In genomic region chr17:80372989-80373725, GRCm38 (mm10) we compare ENCODE assay signal across 9 mouse cellular contexts. TPM values are rescaled to one million over a fixed set of nuclear protein-coding genes. Genes with fewer than 3 reads are reported as not detected.
A peak's percentile ranks its signal among the peaks of the same experiment; 100 is the strongest.
DNase-seq lines count a peak whose midpoint lies in the region; ATAC-seq lines count a peak whose summit lies in the region.
"Had no signal": no experiment of that assay in that cellular context is flagged by ENCODE, and none has a peak within 500 bp of the region (broad histone marks: within the 10 kb centered on the region; RNA-seq: fewer than 3 reads in every experiment).

Gm10190 (minus strand) TSS chr17:80373541.

- WGBS in embryonic facial prominence, embryonic 11.5 days, result 4% methylated on average over 102 of the region's 102 CpGs
- WGBS in intestine, embryonic 15.5 days, result 3% methylated on average over 91 of the region's 102 CpGs

- H3K4me1 ChIP-seq in embryonic facial prominence, embryonic 11.5 days (ENCODE audit: control insufficient read depth, insufficient read depth, low read length), result no peaks in the 10 kb centered on the region
- H3K4me1 ChIP-seq in intestine, embryonic 15.5 days (replicated peaks), result peaks cover 9% of the 10 kb centered on the region

- H3K4me2 ChIP-seq in embryonic facial prominence, embryonic 11.5 days (ENCODE audit: low read depth, low read length), result peak within 1 kb of the TSS; percentile 81
- peak within 1 kb of the TSS; percentile 96 for H3K4me2 ChIP-seq in intestine, embryonic 15.5 days (replicated peaks)

- H3K4me3 ChIP-seq in embryonic facial prominence, embryonic 11.5 days (ENCODE audit: low read depth, low read length), result peak within 1 kb of the TSS; percentile 41
- H3K4me3 ChIP-seq in intestine, embryonic 15.5 days (replicated peaks), result peak within 1 kb of the TSS; percentile 49
- H3K4me3 ChIP-seq: myocyte had no signal

- no peaks in the 10 kb centered on the region for H3K36me3 ChIP-seq in embryonic facial prominence, embryonic 11.5 days (replicated peaks; ENCODE audit: control insufficient read depth, insufficient read depth, low read depth, low read length)
- no peaks in the 10 kb centered on the region for H3K36me3 ChIP-seq in intestine, embryonic 15.5 days

- no peak within 1 kb of the TSS for H3K27ac ChIP-seq in embryonic facial prominence, embryonic 11.5 days (replicated peaks; ENCODE audit: low read depth, low read length)
- peak within 1 kb of the TSS; percentile 61 for H3K27ac ChIP-seq in intestine, embryonic 15.5 days

- DNase-seq in adrenal gland, postnatal 25 days, result peak; percentile 90
- peak; percentile 94 for DNase-seq in embryonic facial prominence, embryonic 11.5 days (ENCODE audit: low spot score)
- peak; percentile 70 to 89 for DNase-seq in gastrocnemius, postnatal 4 days (ENCODE audit: low spot score in 2 of 2)
- peak; percentile 85 to 95 for DNase-seq in left cerebral cortex, postnatal 10 days (ENCODE audit: extremely low spot score in 1 of 2, low spot score in 2 of 2)
- peak; percentile 93 to 94 for DNase-seq in right cerebral cortex, postnatal 10 days (ENCODE audit: low spot score in 2 of 2)
- peak; percentile 51 for DNase-seq in urinary bladder, postnatal 10 days (ENCODE audit: low spot score)

- H3K9me3 ChIP-seq in embryonic facial prominence, embryonic 11.5 days (replicated peaks; ENCODE audit: control insufficient read depth, low read length), result no peaks in the 10 kb centered on the region
- no peaks in the 10 kb centered on the region for H3K9me3 ChIP-seq in intestine, embryonic 15.5 days

- intact Hi-C loops in left cerebral cortex, postnatal 10 days (cut with DNase I), result no loop called here

- peak within 1 kb of the TSS; percentile 85 for H3K9ac ChIP-seq in embryonic facial prominence, embryonic 11.5 days (replicated peaks; ENCODE audit: low read length)
- peak within 1 kb of the TSS; percentile 72 for H3K9ac ChIP-seq in intestine, embryonic 15.5 days

- peak; percentile 98 for ATAC-seq in embryonic facial prominence, embryonic 11.5 days (replicated peaks; ENCODE audit: insufficient number of reproducible peaks, low FRiP score, low TSS enrichment, low read depth)
- ATAC-seq in intestine, embryonic 15.5 days, result peak; percentile 100
- ATAC-seq in megakaryocyte progenitor cell, adult 5-6 weeks (replicated peaks; ENCODE audit: poor library complexity), result peak; percentile 98

- no peaks in the 10 kb centered on the region for H3K27me3 ChIP-seq in embryonic facial prominence, embryonic 11.5 days (ENCODE audit: control insufficient read depth, insufficient read depth, low read length)
- no peaks in the 10 kb centered on the region; the same call in 1 of the 2 replicates for H3K27me3 ChIP-seq in intestine, embryonic 15.5 days (replicated peaks)

RNA-seq across cellular contexts. Expression of gene Gm10190, which starts in this region (rescaled TPM):
- not detected in 2 replicates for total RNA-seq in adrenal gland, postnatal 25 days (2021)
- polyA plus RNA-seq in embryonic facial prominence, embryonic 11.5 days (2014; fragmentation: Nextera tagmentation; extraction: Ambion mirVana), result 1.6 and 2.2 TPM in 2 replicates
- 1 to 10 TPM in 1 of 2 experiments, not detected in 1; 1.1 TPM for total RNA-seq in gastrocnemius, postnatal 4 days (2021)
- 0.92 and 1.4 TPM in 2 replicates for polyA plus RNA-seq in intestine, embryonic 15.5 days (2015; fragmentation: Nextera tagmentation; extraction: Ambion mirVana)
- total RNA-seq in left cerebral cortex, postnatal 10 days (2021), result 1 to 10 TPM; 4.8 to 5.1 TPM
- not detected in 2 replicates for total RNA-seq in megakaryocyte progenitor cell, adult 5-6 weeks (2015)
- total RNA-seq in megakaryocyte progenitor cell, adult 5-6 weeks (2017), result not detected in 2 replicates
- polyA plus RNA-seq: myocyte had no signal

Comparison
In these comparisons a context has a peak if more than half of its experiments do, and no peak if none do; other contexts are left out.
1. Peak in DNase-seq in adrenal gland, postnatal 25 days; RNA of the gene not detected or under 1 TPM.
2. Peak in ATAC-seq in megakaryocyte progenitor cell, adult 5-6 weeks; RNA of the gene not detected or under 1 TPM.